Mouse (Mus musculus): ENCODE measurements at regions not wholly inside any gene's neighbourhood (a gene's known extent, or its start where the extent isn't known, plus 50 kb on each side); places are given as distances from the start of the nearest gene placed in this dataset.

DNA sequence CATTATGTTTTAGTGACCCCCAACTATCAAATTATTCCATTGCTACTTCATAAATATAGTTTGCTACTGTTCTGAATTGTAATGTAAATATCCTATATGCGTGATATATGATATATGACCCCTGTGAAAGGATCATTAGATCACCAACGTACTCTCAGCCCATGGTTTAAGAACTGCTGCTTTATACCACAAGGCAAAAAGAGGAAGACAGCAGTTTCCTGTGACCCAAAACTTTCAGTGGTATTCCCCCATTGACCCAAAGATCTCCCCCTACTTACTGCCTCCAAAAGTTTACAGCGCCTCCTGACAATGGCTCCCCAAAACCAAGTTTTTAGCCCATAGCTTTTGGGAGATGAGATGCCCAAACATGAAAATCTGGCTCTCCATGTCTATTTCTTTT is 177.8 kb upstream of the Ghitm start:
- Histone ChIP-seq H3K4me1 (replicated peaks; ENCODE audit: insufficient read depth, low read length) (no peaks in the 10 kb centered on the region), H3K9me3 (replicated peaks; ENCODE audit: low read length) (no peaks in the 10 kb centered on the region), H3K9ac (ENCODE audit: low read depth, low read length) (no peak overlapping the region), H3K27me3 (ENCODE audit: insufficient read depth, low read length) (no peaks in the 10 kb centered on the region), H3K36me3 (ENCODE audit: insufficient read depth, low read length) (no peaks in the 10 kb centered on the region), H3K4me3 (replicated peaks; ENCODE audit: low read depth, low read length) (no peak overlapping the region), H3K4me2 (ENCODE audit: low read length) (no peak overlapping the region), H3K27ac (no peak overlapping the region)
- no peak for DNase-seq (ENCODE audit: low spot score)
- ATAC-seq (replicated peaks; ENCODE audit: low FRiP score, low read depth), result no peak
- no peak for TF ChIP-seq CTCF (IDR thresholded peaks at IDR 0.05; ENCODE audit: low read depth)
- 80% methylated on average over 3 of the region's 3 CpGs for WGBS

DNA sequence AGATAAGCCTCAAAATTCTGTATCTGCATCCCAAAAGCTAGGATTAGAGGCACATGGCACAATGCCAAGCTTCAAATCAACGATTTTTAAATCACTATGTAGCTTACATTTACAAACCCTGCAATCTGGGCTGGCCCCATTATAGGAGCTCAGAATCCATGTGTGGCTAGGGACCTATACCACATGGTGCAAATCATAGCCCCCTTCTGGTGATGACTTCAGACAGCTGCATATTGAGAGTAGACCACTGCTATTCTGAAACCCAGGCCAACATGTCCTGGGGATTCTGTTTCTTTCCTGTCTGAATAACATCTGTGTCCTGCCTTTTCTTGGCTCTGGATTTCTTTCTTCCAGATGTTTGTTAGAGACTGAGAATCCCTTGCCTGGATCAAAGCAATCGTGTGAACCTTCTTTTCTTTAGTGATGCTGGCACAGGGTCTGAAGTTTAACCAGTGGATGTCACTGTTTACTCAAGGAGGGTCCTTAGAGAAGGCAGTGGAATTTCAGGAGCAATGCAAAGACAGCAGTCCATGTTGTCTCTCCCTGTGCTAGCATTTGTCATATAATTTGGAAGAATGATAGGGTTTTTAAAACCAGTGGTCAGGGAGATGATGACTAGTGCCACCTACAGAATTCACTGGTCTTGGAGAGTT is 171.7 kb upstream of the Ghitm start:
- H3K4me2 ChIP-seq (ENCODE audit: low read length), result no peak overlapping the region
- no peak for TF ChIP-seq CTCF (IDR thresholded peaks at IDR 0.05; ENCODE audit: low read depth)
- ATAC-seq (replicated peaks; ENCODE audit: low FRiP score, low read depth) (no peak), DNase-seq (ENCODE audit: low spot score) (no peak)
- no peaks in the 10 kb centered on the region for H3K4me1 ChIP-seq (replicated peaks; ENCODE audit: insufficient read depth, low read length)
- H3K27me3 ChIP-seq (ENCODE audit: insufficient read depth, low read length), result no peaks in the 10 kb centered on the region
- 41% methylated on average over 2 of the region's 2 CpGs for WGBS
- H3K27ac ChIP-seq, result no peak overlapping the region
- H3K36me3 ChIP-seq (ENCODE audit: insufficient read depth, low read length), result no peaks in the 10 kb centered on the region
- H3K4me3 ChIP-seq (replicated peaks; ENCODE audit: low read depth, low read length), result no peak overlapping the region
- H3K9me3 ChIP-seq (replicated peaks; ENCODE audit: low read length), result no peaks in the 10 kb centered on the region
- H3K9ac ChIP-seq (ENCODE audit: low read depth, low read length), result no peak overlapping the region

DNA sequence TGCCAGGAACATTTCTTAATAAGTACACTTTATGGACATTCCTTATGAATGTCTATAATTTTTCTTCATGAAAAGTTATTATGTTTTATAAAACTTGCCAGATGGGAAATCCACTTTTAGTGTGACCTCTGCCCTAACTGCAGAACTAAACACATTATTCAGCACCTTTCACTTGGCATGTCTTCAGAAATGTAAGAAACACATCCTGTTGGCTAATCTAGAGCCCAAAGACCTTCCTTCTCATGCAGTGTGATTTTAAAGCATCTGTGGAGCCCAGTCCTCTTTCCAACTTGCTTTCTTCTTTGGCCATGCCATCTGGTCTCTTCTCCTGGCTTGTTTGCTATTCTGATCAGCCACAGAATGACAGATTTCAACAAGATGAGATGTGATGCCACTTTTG is 163.6 kb upstream of the Ghitm start:
- TF ChIP-seq CTCF (IDR thresholded peaks at IDR 0.05; ENCODE audit: low read depth), result no peak
- no peak overlapping the region for H3K4me3 ChIP-seq (replicated peaks; ENCODE audit: low read depth, low read length)
- H3K4me2 ChIP-seq (ENCODE audit: low read length), result no peak overlapping the region
- no peaks in the 10 kb centered on the region for H3K9me3 ChIP-seq (replicated peaks; ENCODE audit: low read length)
- DNase-seq (ENCODE audit: low spot score), result no peak
- H3K27ac ChIP-seq, result no peak overlapping the region
- no peak overlapping the region for H3K9ac ChIP-seq (ENCODE audit: low read depth, low read length)
- H3K36me3 ChIP-seq (ENCODE audit: insufficient read depth, low read length), result no peaks in the 10 kb centered on the region
- H3K27me3 ChIP-seq (ENCODE audit: insufficient read depth, low read length), result no peaks in the 10 kb centered on the region
- no peaks in the 10 kb centered on the region for H3K4me1 ChIP-seq (replicated peaks; ENCODE audit: insufficient read depth, low read length)
- no peak for ATAC-seq (replicated peaks; ENCODE audit: low FRiP score, low read depth)

DNA sequence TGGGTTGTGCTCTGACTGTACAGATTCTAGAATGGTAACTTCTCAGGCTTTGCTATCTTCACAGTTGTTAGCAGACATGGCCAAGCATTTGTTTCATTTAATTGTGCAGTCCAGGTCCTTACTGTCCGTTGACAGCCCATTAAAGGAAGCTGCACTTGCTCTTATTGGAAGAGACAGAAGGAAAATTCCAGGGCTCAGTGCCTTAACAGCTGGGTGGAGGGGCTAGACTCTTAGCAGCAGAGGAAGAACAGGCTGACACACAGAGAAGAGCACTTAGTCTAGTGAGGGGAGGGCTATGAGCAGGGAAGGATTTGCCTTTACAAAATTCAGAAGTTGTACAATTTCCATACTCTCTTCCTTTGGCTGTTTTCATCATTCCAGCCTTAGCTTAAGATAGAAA is 161.5 kb upstream of the Ghitm start:
- TF ChIP-seq CTCF (IDR thresholded peaks at IDR 0.05; ENCODE audit: low read depth), result no peak
- Histone ChIP-seq H3K9me3 (replicated peaks; ENCODE audit: low read length) (no peaks in the 10 kb centered on the region), H3K27me3 (ENCODE audit: insufficient read depth, low read length) (no peaks in the 10 kb centered on the region), H3K27ac (no peak overlapping the region), H3K4me3 (replicated peaks; ENCODE audit: low read depth, low read length) (no peak overlapping the region), H3K36me3 (ENCODE audit: insufficient read depth, low read length) (no peaks in the 10 kb centered on the region), H3K4me1 (replicated peaks; ENCODE audit: insufficient read depth, low read length) (no peaks in the 10 kb centered on the region), H3K4me2 (ENCODE audit: low read length) (no peak overlapping the region), H3K9ac (ENCODE audit: low read depth, low read length) (no peak overlapping the region)
- WGBS, result 29% methylated on average over 1 of the region's 1 CpGs
- DNase-seq (ENCODE audit: low spot score) (no peak), ATAC-seq (replicated peaks; ENCODE audit: low FRiP score, low read depth) (no peak)

DNA sequence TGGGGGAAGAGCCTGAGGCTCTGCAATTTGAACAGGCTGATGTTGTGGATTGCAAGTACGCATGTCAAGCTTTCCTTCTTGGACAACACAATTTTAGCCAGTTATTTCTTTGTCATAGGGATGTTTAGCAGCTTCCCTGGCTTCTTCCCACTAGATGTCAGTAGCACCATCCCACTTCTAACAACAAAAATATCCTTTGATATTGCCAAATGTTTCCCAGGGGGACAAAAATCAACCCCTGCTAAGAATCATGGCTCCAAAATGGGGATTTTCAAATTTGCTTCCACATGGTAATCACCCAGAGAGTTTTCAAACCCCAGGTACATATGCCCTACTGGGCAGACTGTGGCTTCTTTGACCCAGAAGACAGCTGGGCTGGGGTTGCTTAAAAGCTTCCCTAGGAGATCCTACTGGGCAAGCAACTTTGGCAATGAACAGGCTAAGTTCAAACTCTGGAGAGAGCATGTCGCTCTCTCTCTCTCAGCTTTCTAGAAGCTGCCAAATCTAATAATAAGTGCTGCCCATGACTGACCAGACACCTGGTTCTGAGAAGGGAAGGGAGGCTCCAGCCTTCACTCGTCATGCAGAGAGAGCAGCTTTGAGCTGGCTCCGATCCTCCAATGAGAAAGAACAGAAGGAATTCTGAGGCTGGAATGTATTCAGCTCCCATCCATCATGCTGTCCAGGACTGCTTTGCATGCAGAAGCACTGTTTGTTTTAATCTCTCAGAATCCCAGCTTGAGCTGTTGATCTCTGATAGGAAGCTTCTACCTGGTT is 157.2 kb upstream of the Ghitm start:
- no peak for DNase-seq (ENCODE audit: low spot score)
- Histone ChIP-seq H3K9ac (ENCODE audit: low read depth, low read length) (no peak overlapping the region), H3K27ac (no peak overlapping the region), H3K4me3 (replicated peaks; ENCODE audit: low read depth, low read length) (no peak overlapping the region), H3K4me1 (replicated peaks; ENCODE audit: insufficient read depth, low read length) (no peaks in the 10 kb centered on the region), H3K36me3 (ENCODE audit: insufficient read depth, low read length) (no peaks in the 10 kb centered on the region), H3K4me2 (ENCODE audit: low read length) (no peak overlapping the region), H3K9me3 (replicated peaks; ENCODE audit: low read length) (no peaks in the 10 kb centered on the region), H3K27me3 (ENCODE audit: insufficient read depth, low read length) (no peaks in the 10 kb centered on the region)
- ATAC-seq (replicated peaks; ENCODE audit: low FRiP score, low read depth), result no peak
- 46% methylated on average over 4 of the region's 4 CpGs for WGBS
- TF ChIP-seq CTCF (IDR thresholded peaks at IDR 0.05; ENCODE audit: low read depth), result peak; percentile 48

DNA sequence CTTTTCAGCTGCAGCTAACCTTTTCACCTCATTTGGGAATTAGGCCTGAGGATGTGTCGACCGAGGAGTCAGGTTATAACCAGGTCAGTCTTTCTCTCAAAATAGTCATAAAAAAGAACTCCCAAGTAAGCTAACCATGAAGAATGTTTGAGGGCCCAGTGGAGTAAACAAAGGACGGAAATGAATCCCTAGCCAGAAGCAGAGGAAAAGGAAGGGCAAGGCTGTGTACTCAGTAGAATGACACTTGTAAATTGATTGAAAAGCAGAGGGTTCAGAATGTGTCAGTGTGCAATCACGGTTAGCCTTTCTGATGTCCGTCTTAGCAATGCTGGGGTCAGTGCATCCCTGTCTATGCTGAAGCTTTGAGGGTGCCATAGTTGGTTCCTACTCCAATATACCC is 149.3 kb upstream of the Ghitm start:
- Histone ChIP-seq H3K9ac (ENCODE audit: low read depth, low read length) (no peak overlapping the region), H3K27me3 (ENCODE audit: insufficient read depth, low read length) (no peaks in the 10 kb centered on the region), H3K9me3 (replicated peaks; ENCODE audit: low read length) (no peaks in the 10 kb centered on the region), H3K36me3 (ENCODE audit: insufficient read depth, low read length) (no peaks in the 10 kb centered on the region), H3K27ac (no peak overlapping the region), H3K4me2 (ENCODE audit: low read length) (no peak overlapping the region), H3K4me3 (replicated peaks; ENCODE audit: low read depth, low read length) (no peak overlapping the region), H3K4me1 (replicated peaks; ENCODE audit: insufficient read depth, low read length) (no peaks in the 10 kb centered on the region)
- TF ChIP-seq CTCF (IDR thresholded peaks at IDR 0.05; ENCODE audit: low read depth), result no peak
- 14% methylated on average over 5 of the region's 5 CpGs for WGBS
- peak; percentile 71 for DNase-seq (ENCODE audit: low spot score)
- no peak; the same call in 1 of the 2 replicates for ATAC-seq (replicated peaks; ENCODE audit: low FRiP score, low read depth)
